Mouse (Mus musculus): ENCODE results near the gene Rcc1l. TPM values are rescaled to one million over a fixed set of nuclear protein-coding genes. Genes with fewer than 3 reads are reported as not detected.

Gene Rcc1l
- polyA plus RNA-seq (2012), result 18.4 and 22.9 TPM in 2 replicates

DNA sequence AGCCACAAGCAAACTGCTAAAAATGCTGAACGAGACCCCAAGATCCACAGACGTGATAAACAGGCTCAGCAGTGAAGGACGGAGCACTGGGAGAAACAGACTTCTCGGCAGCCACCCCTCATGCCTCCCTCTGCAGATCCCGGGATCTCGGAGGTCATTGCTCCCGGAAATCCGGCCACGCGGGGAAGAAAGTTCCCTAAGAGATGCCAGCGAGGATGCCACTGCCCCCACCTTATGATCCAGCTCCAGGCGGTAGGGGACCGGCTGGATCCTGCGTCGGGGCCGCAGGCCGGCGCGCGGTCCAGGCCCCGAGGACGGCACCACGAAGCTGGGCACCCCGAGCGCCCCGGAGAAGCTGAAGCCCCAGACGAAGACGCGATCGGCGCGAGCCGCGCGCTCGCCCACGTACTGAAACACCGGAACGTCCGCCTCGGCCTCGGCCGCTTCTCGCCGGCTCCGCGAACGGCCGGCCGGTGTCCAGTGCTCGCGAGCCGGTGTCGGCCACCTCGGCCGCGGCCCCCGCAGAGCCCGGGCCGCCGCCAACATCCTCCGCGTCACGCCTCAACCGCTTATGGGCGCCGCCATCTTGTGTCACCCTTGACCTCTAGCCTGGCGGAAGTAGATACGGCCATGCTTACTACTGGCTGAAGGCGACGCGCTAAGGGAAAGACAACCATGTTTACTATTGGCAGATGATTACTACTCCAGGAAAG, at the start of gene Rcc1l:
Gene Rcc1l, minus strand, starts transcription at position 606 of the 713 bp plus-strand sequence.
- no peak for TF ChIP-seq GATA1 (IDR thresholded peaks at IDR 0.05; ENCODE audit: low read length)

DNA sequence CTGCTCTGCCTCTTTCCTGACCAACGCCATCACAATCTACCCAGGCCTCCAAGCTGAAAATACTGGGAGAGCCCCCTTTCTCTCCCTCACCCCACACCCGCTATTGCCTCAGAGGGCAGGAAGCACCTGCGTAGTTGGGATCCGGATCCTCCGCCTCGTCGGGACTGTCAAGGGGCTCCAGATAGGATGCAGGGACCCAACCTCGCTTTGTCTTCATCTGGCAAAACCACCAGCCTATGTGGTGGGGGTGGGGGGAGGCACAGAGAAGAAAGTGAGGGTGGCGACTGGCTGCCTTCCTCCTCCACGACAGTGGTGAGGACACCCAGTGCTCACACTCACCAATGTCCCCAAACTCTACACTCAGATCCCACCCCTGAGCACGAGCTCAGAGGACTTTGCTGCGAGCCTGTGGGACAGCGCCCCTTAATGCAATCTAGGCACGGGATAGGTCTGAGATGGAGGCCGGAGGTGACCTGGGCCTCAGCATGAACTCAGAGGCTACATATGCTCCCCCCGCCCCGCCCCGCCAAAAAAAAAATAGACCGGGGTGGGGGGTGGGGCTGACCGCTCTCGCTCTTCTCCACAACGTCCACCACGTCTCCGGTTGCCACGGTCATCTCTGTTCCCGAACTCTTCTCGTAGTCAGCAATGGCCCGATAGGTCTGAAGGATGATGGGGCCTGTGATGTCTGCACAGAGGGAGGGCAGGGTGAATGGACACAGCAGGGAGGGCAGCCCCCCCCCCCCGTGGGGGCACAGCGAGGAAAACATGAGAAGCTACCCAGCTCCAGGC, 48.7 kb upstream of the Rcc1l start:
- no peak for TF ChIP-seq GATA1 (IDR thresholded peaks at IDR 0.05; ENCODE audit: low read length)

GRCm38 (mm10) chr5:134221708-134222150, 45.2 kb upstream of the Rcc1l start:
- TF ChIP-seq GATA1 (IDR thresholded peaks at IDR 0.05; ENCODE audit: low read length), result no peak

- no peak for TF ChIP-seq GATA1 (IDR thresholded peaks at IDR 0.05; ENCODE audit: low read length)
Measured at GRCm38 (mm10) chr5:134221278-134221677, 44.7 kb upstream of the Rcc1l start.

DNA sequence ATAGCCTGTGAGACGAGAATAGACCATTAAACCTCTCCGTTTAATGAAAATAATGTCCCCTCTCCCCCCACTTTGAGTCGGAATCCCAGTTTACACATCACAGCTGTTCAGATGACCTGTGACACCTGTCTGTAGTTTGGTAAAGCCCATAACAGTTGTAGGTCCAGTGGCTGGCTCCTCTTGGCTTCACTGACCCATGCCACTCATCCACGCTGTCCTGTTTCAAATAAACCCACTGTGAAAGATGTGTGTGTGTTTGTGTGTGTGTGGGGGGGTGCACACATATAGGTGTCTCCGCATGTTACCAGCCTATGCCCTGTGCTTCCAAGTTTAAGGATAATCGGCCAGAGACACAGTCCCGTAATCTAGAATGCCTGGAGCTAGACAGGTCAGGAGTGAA, 41.3 kb upstream of the Rcc1l start:
- TF ChIP-seq GATA1 (IDR thresholded peaks at IDR 0.05; ENCODE audit: low read length), result no peak

DNA sequence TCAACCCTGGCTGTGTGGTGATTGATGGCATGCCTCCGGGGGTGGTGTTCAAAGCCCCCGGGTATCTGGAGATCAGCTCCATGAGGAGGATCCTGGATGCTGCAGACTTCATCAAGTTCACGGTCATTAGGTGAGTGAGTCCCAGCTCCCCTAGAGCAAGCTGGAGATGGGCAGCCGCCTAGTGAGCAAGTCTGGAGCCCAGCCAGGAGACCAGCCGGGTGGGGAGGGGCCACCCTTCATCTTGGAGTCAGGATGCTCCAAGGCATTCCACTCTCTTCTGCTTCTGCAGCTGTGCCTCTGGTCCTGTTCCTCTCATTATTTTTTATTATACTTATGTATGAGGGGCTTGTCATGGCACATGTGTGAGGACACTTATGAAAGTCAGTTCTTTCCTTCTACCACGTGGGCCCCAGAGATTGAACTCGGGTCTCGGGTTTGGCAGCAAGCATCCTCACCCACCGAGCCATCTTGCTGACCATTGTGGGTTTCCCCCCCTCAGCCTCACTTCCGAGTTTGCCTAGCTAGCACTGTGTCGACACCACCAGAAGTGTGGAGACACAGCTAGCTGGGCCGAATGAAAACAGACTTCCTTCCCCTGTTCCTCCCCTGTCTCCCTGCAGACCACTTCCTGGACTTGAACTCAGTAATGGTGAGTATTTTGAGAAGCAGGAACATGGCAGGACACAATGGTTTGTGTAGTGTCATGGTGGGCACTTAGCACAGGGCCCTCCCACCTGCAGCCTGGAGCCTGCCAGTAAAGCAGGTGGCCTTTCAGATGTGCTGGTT, 37.6 kb upstream of the Rcc1l start:
- TF ChIP-seq GATA1 (IDR thresholded peaks at IDR 0.05; ENCODE audit: low read length), result no peak

DNA sequence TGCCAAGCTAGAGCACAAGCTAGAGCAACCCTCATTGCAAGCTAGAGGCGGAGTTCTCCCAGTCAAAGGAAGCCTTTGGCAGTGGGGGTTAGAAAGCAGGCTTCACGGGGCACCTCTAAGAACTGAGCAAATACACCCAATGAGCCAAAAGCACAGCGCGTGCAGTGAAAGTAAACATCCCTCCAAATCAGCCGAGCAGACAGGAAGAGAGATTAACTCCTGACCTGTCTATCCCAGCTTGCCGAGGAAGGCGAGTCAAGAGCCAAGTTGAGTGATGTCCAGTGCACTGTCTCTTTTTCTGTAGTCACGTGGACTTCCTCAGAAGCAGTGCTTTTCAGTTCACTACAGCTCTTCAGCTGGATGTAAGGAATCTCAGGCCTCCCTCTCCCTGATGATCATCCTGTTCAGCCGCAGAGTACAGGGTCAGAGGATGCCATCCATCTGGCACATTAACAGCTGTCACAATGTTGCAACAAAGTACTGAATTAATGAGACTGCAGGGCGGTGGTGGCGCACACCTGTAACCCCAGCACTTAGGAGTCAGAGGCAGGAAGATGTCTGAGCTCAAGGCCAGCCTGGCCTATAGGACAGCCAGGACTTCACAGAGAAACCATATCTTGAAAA, 33.5 kb upstream of the Rcc1l start:
- TF ChIP-seq GATA1 (IDR thresholded peaks at IDR 0.05; ENCODE audit: low read length), result no peak

DNA sequence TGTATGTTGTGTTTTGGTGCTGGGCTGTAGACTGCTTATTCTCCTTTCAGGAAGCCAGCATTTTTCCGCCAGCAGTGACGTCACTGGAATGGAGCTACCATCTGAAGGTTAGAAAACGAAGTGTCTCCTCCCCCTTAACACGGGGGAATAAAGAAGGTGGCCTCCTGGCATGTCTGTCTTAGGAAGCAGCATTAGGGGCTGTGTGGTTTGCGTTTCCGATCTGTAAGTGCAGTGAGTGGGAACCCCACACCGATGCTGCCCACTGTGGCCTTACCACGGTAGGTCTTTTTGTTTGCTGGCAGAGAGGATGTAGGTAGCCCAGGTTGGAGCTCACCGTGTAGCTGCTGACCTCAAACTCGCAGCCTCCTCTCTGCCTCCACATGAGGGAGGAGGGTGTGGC, 30.1 kb upstream of the Rcc1l start:
- TF ChIP-seq GATA1 (IDR thresholded peaks at IDR 0.05; ENCODE audit: low read length), result no peak

DNA sequence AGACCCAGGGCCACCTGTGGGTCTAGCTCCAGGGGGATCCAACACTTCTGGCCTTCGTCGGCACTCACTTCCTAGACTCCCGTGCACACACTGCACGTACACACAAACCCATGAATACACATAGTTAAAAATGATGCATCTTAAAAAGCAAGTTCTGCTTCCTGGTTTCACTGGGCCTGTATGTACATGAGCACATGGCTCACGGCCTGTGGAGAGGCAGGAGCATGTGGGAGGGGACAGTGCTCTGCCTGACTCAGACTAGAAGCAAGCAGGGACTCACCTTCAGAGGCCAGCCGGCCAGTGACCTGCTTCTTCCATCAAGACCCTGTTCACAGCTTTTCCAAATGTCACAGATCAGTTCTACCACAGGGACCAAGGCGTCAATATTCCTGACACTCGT, 17.1 kb upstream of the Rcc1l start:
- no peak for TF ChIP-seq GATA1 (IDR thresholded peaks at IDR 0.05; ENCODE audit: low read length)

DNA sequence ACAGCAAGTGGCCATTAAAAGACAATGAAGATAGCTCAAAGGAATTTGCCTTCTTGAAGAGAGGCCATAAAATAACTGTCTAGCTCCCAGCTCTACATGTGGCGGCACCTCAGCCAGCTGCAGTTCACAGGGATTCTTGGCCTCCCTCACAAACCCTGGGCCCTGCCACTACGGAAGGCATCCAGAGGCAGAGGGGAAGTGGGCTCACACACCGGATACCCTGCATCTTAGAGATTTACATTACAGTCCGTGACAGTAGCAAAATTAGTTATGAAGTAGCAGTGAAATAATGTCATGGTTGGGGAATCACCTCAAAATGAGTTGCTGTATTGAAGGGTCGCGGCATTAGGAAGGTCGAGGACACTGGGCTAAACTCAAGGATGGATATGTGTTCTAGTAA, 12.0 kb upstream of the Rcc1l start:
- no peak for TF ChIP-seq GATA1 (IDR thresholded peaks at IDR 0.05; ENCODE audit: low read length)

- no peak for TF ChIP-seq GATA1 (IDR thresholded peaks at IDR 0.05; ENCODE audit: low read length)
Measured at GRCm38 (mm10) chr5:134186961-134187731, 10.6 kb upstream of the Rcc1l start.

- TF ChIP-seq GATA1 (IDR thresholded peaks at IDR 0.05; ENCODE audit: low read length), result no peak
Measured at GRCm38 (mm10) chr5:134186059-134186458, 9.5 kb upstream of the Rcc1l start.

DNA sequence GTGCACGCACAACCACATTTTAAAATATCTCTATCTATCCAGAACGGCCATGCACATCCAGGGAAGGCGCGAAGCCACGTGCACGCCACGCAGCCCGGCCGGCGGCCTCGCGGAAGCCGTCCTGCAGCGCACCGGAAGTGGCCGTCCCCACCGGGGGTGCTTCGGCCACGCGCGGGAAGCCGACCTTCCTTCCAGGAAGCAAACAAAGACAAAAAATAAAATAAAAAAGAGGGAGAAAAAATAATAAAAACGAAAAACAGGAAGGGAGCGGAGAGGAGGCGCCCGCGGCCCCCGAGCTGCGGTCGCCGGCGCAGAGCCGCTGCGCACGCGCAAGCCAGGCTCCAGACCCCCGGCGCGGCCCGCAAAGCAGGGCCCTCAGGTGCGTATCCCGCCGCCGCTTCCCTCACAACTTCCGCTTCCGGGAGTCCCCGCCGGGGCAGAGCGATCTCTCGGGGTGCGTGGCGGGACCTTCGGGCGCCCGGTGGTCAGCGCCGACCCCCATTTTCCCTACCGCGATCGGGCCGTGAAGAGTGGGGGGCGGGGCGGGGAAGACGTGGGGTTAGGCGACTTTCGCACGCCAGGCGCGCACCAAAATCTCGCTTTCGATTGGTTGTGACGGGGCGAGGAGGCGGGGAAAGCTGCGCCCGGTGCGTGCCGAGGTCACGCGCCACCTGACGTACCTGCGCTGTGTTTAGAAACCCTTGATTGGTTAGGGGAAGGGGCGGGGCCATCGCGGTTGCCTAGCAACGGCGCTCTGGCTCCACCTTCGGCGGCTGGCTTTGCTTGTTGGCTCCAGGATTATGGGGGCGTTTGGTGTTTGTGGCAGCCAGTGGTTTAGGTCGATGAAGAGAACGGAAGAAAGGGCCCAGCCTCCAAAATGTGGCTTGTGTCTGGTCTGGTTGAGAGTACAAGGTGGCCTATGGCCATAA, 7.6 kb upstream of the Rcc1l start, which contains the start of gene Gtf2ird2:
Gene Gtf2ird2, plus strand, starts transcription at position 140 of the 929 bp plus-strand sequence.
- no peak for TF ChIP-seq GATA1 (IDR thresholded peaks at IDR 0.05; ENCODE audit: low read length)

DNA sequence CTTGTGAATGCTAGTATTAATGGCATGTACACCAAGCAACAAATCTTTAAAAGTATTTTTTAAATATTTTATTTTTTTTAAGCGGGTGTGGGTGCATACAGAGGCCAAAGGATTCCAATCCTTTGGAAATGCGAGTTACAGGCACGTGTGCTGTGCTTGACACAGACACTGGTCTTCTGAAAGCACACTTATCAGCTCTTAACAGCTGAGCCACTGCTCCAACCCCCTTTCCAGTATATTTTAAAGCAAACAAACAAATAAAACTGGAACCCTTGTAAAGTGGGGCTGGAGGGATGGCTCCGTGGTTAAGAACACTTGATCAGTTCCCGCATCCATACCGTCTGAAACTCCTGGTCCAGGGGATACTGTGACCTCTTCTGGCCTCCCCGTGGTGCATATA, 6.6 kb upstream of the Rcc1l start:
- TF ChIP-seq GATA1 (IDR thresholded peaks at IDR 0.05; ENCODE audit: low read length), result no peak

Data from G1E-ER4 (cell line).